Mouse (Mus musculus) right cerebral cortex, postnatal 14 days (tissue): ENCODE results near the gene Kansl1l.

ENCODE experiments used
- DNase-seq: peaks from one replicate; pipeline ENCODE4 v3.0.0; 2022

The Kansl1l gene

GRCm38 (mm10) chr1:66695296-66695695 lies 122.1 kb downstream of the Kansl1l start:
- DNase-seq, result no peak

GRCm38 (mm10) chr1:66694266-66694665 lies 123.1 kb downstream of the Kansl1l start:
- no peak for DNase-seq

- no peak for DNase-seq
These were observed 124.5 kb downstream of the Kansl1l start for GRCm38 (mm10) chr1:66692780-66693392.

- no peak for DNase-seq
These were observed 125.1 kb downstream of the Kansl1l start for GRCm38 (mm10) chr1:66692308-66692707.

GRCm38 (mm10) chr1:66691772-66692171 lies 125.6 kb downstream of the Kansl1l start:
- no peak for DNase-seq

- DNase-seq, result no peak
These were observed 134.4 kb downstream of the Kansl1l start for GRCm38 (mm10) chr1:66682974-66683373.

GRCm38 (mm10) chr1:66678662-66679061 lies 138.7 kb downstream of the Kansl1l start:
- no peak for DNase-seq

- DNase-seq, result no peak
These were observed 139.4 kb downstream of the Kansl1l start for GRCm38 (mm10) chr1:66677928-66678327.

GRCm38 (mm10) chr1:66672812-66673211 lies 144.6 kb downstream of the Kansl1l start:
- no peak for DNase-seq

GRCm38 (mm10) chr1:66671475-66671874 lies 145.9 kb downstream of the Kansl1l start:
- no peak for DNase-seq
